Mouse (Mus musculus) monocyte, adult 2 months (primary cell): Measurements from ENCODE around the gene Prkcg.
"Not testable (repeated sequence)": the region's sequence is repeated elsewhere in the genome, so short reads cannot be mapped to it uniquely, and the experiment has no call there.

ENCODE experiments used
- DNase-seq, 2 experiments: peaks; one replicate each; pipeline ENCODE4 v3.0.0; 2022; ENCODE audit warnings: low spot score in 2 of 2, low read depth in 1 of 2

Gene Prkcg

DNA sequence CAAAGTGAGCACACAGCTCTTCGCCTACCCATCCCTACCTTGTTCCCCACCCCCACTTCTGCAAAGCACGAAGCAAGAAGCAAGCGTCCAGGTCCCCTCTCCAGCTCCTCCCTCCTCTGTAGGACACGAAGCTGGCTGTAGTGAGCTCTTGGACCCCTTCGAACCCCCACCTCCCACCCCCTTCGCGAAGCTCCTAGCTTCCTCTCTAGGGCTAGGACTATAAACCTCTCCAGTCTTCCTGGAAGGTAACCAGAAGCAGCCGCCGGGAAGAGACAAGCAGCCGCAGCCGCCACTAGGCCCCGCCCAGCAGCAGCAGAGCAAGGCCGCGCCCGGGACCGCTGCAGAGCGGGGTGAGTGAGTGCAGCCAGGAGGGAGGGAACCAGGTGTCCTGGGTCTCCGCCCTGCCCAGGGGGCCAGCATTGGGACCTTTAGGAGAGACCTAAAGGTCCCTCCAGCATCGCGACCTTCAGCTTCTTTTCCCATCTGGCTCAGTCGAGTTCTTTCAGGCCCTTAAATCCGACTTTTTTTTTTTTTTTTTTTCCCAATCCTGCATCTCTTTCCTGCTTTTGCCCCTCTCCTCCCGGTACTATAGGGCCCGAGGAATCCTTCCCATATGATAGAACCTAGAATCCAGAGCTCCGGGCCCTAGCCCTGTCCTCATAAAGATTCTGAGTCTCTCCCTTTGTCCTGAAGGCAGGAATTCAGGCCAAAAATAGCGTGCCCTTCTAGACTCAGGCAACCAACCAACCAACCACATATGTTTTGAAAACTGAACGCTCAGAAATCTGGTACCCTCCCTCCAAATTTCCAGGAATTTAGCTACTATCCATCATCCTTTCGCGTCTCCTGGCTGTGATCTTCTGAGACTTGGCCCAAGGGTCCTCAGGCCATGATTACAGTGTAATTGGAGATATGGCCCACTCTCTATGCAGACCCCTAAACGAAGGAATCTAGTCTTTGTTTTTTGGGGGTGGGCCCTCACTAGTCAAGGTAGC is at the start of gene Prkcg, which contains the start of gene Myadm:
Gene Prkcg, plus strand, starts transcription at position 204 of the 995 bp plus-strand sequence.
Gene Myadm, plus strand, starts transcription at position 105 of the 995 bp plus-strand sequence.
- peak in 1 of 2 experiments; percentile 47 for DNase-seq

DNA sequence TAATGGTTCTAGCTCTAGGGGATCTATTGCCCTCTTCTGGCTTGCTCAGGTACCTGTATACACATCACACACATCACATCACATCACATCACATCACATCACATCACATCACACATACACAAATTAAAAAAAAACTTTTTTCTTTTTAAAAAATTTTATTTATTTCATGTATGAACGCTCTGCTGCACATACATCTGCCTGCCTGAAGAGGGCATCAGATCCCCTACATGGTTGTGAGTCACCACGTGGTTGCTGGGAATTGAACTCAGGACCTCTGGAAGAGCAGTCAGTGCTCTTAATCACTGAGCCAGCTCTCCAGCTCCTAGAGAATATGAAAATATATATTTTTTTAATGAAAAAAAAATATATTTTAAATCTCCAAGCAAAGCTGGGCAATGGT is 49.8 kb upstream of the Prkcg start:
- no peak for DNase-seq

DNA sequence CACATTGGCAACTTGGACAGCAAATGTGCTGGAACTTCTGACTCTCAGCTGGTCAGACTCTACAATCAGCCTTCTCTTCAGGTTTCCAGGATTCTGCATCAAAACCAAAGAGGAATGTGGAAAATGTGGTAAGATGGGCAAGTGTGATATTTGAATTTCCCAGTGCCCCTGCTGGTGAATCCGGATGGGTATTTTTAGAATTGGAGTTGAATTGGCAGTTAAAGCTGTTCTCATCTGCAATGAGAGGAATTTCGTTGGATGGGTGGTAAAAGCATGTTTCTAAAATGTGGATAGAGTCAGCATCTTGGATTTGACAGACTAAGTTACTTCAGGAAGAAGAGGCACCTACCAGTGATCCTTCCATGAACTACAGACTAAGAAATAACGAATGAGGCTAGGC is 28.3 kb upstream of the Prkcg start:
- DNase-seq = no peak

DNA sequence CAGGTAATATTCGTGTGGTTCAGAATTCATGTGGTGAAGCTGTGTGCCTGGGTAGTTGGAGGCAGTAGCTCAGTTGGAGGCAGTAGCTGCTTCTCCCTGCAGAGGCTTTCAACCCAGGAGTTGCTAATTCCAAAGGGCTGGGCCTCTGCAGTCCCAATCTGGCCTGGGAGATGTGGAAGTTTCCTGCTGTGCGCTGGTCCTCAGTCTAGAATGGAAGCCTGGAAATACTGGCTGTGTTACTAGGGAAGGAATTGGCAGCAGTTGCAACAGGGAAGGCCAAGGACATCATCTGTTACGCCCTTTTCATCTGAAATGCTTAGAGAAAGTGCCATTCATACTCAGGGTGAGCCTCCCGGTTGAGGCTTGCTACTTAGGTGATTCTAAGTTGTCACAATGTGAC is 27.5 kb upstream of the Prkcg start:
- no peak for DNase-seq

DNA sequence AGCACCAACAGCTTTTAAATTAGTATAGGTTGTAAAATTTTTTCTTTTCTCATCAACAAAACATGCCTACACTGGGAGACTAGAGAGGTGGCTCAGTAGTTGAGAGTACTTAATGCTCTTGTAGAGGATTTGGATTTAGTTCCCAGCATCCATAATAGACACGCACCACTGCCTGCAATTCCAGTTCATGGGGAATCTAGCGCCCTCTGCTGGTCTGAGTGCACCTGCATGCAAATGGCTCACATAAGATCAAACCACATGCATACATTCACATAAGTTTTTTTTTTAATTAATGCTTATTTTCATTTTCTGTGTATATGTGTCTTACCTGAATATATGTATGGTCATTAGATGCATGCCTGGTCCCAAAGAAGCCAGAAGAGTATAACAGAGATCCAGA is 26.2 kb upstream of the Prkcg start:
- no peak for DNase-seq

DNA sequence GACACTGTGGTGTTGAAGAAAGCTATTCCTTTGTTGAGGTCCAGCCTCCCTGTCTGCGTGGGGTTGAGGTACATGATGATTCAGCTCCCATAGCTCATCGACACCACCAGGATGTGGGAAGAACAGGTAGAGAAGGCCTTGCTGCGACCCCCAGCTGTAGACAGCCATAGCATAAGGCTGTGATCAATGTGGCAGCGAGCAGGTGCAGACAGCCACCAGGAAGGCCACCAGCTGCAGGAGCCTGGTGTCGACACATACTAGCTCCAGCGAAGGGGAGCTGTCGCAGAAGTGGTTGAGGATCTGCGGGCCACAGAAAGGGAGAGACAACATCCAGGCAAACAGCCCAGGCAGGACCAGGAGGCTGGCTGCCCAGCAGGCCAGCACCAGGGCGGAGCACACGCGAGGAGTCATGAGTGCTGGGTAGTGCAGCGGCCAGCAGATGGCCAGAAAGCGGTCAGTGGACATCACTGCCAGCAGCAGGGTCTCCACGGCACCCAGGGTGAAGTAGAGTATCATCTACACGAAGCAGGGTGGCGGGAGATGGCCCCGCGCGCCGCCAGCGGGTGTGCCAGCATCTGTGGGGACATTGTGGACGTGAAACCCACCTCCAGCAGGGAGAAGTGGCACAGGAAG is 24.5 kb upstream of the Prkcg start:
- DNase-seq = no peak

DNA sequence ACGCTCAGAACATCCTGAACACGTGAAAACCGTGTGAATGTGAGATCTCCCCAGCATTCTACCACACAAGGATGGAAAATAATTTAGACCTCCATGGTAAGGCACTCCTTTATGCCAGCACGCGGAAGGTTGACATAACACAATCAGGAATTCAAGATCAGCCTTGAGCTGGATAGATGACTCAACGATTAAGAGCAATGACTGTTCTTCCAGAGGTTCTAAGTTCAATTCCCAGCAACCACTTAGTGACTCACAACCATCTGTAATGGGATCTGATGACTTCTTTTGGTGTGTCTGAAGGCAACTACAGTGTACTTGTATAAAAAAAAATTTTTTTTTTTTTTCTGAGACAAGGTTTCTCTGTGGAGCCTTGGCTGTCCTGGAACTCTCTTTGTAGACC is 23.7 kb upstream of the Prkcg start:
- DNase-seq = no peak

DNA sequence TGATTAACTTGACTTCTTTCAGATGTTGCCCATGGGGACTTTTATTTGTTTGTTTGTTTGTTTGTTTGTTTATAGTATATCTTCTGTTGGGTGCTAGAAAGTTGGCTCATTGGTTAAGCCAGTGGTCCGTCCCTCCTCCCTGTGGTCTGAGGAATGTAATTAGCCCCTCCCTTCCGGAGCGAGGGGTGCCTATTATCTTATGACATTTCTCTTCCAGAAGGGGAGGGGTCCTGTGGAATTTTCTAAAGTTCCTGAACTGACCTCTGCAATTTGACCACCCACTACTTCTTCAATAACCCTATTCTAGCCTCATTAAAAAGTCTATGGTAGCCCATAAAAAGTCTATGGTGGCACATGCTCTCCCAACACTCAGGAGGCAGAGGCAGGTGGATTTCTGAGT is 21.7 kb upstream of the Prkcg start:
- DNase-seq = no peak

DNA sequence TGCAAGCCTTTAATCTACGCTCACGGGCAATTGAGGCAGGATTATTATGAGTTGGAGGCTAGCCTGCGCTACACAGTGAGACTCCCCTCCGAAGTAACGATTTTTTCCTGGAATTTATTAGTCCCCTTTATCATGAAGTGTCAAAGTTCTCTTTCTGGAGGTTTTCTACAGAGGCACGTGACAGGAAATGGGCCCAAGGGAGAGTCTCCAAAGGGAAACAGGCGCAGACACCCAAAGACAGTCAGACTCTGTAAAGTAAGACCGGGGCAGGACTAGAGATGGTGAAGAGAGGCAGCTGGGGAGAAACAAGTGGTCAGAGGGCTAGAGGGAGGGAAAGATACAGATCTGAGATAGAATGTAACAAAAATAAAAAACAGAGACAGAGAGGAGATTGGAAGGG is 21.1 kb upstream of the Prkcg start:
- no peak for DNase-seq

DNA sequence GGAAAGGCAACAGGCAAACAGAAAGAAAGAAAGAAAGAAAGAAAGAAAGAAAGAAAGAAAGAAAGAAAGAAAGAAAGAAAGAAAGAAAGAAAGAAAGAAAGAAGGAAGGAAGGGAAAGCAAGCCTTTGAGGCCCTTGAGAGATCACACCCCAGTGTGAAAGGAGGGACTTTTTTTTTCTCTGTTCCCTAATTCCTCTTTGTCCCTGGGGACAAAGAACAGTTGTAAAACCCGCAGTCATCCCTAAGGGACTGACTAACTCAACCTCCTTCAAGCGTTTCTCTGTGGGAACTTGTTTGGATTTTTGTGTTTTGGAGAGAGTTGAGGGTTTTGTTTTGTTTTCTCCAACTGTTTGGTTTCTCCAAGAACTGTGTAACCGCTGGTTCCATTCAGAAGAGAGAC is 20.7 kb upstream of the Prkcg start:
- no peak for DNase-seq

DNA sequence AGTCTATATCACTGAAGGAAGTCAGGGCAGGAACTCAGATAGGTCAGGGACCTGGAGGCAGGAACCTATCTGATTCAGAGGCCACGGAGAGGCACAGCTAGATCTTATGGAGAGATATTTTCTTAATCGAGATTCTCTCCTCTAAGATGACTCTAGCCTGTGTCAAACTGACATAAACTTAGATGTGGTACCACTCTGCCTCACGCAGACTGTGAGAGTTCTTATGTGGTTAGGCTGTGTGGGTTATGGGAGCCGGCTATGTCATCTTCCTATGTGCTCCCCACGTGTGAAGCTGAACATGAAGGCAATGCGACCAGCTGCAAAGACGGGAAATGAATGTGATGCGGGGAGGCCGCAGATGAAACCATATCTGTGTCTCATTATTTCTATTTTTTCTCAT is 16.8 kb upstream of the Prkcg start:
- no peak for DNase-seq

DNA sequence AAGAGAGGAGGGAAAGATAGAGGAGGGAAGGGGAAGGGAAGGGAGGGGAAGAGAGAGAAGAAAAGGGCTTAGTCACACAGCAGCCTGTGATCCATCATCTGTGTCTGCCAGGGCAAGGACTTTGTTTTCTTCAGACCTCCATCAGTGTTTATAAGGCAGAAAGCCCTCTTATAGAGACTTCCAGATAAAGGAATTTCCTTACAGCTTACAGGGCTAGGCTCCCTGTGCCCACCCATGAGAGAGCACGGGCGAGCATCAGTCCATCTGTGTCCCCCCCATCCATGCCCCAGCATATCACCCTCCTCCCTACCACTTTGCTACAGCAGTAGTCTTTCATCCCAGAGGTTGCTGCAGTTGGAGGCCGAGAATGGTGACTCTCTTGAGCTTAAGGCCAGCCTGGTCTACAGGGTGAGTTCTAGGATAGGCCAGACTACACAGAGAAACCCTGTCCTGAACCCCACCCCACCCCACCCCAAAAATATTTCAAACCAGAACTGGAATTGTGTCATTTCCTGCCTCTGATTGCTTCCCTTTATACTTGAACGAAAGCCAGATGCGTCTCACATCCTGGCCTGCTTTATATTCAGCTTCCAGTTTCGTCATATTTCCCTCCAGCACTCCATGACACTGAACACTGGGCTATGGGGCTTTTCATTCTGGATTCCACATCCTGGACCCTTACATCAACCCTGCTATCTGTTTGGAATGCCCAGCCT is 13.4 kb upstream of the Prkcg start:
- DNase-seq = no peak

DNA sequence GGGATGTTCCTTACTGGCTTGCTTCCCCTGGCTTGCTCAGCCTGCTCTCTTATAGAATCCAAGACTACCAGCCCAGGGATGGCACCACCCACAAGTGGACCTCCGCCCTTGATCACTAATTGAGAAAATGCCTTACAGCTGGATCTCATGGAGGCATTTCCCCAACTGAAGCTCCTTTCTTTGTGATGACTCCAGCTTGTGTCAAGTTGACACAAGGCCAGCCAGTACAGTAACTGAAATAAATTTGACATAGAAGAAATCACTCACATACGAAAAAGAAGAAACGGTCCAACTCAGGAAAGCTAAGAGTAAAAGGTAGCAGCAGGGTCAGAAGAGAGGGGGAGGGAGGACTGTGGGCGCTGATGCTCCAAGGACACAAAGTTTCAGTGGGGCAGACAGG is 12.2 kb upstream of the Prkcg start:
- DNase-seq = not testable (repeated sequence)

DNA sequence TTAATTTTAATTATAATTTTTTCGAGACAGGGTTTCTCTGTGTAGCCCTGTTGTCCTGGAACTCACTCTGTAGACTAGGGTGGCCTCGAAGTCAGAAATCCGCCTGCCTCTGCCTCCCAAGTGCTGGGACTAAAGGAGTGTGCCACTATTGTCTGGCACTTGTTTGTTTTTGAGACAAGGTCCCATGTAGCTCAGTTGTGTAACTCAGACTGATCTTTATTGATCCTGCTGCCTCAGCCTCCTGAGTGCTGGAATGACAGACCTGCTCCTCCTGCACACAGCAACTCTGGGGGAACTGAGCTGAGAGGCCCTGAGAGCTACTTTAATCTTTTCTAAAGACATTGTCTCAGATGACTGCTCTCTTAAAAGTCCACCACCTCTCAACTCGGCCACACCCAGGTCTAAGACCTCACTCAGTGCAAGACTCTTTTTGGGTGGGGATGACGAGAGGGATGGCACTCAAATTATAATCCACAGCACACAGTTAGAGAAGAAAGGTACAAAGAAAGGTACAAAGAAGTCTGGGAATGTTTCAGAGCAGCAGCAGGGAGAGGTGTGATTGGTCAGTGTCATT is 8.8 kb upstream of the Prkcg start:
- DNase-seq = no peak

DNA sequence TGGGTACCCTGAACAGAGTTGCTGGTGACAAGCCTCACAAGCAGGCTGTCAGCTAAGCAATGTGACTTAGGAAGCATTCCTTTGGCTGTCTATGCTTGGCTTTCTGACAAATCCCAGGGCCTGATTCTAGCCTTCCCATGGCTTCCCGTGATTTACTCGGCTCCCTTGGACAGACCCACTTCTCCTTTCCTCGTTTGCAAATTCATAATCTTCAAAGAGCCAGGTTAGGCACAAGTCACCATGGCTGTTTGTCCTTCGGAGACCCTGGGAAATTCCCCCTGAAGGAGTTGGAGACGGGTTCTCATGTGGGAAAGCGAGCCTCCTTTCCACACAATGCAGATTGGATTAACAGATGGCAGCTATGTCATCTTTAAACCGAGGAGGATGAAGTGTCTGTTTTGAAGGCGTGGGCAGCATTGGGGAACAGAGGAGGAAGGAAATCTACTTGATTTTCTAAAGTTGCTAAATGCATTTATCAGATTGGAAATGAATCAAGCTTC is 8.3 kb upstream of the Prkcg start:
- DNase-seq = no peak

DNA sequence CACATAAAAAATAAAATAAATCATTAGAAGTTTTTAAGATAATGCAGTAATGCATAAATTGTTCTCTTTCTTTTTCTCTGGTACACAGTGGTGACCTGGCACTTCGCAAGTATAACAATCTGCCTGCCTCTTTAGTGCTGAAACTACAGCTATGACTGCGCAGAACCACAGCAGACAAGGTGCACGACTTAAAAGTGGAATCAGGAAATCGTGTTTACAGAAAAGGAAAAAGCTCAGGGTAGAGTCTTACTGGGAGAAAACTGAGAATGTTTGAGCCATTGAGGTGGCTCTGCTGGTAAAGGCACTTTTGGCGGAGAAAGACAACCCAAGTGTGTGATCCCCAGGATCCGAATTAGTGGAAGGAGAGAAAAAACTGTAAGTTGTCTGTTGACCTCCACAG is 7.2 kb upstream of the Prkcg start:
- no peak for DNase-seq

DNA sequence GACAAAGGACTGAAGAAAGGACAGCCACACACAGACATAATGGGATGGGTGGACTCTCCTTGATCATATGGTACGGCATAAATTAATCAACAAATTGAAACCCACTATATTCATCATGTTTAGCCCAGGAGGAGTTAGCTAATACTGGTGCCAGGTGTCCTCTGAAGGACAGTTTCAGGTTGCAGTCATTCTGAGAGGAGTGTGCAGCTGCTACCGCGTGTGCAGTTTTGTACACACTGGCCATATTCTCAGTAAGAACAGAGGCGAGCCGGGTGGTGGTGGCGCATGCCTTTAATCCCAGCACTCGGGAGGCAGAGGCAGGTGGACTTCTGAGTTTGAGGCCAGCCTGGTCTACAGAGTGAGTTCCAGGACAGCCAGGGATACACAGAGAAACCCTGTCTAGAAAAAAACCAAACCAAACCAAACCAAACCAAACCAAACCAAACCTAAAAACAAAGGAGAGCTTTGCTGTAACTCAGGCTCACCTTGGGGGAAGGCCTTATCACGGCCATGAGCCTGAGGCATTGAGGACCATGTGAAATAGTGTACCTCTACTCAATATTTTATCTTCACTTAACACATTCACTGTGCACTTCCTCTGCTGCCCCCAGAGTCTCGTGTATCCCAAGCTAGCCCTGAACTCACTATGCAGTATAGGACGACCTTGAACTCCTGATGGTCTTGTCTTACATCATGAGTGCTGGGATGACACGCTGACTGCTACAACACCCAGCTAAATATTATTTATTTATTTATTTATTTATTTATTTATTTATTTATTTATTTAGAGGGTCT is 5.7 kb upstream of the Prkcg start:
- no peak for DNase-seq

DNA sequence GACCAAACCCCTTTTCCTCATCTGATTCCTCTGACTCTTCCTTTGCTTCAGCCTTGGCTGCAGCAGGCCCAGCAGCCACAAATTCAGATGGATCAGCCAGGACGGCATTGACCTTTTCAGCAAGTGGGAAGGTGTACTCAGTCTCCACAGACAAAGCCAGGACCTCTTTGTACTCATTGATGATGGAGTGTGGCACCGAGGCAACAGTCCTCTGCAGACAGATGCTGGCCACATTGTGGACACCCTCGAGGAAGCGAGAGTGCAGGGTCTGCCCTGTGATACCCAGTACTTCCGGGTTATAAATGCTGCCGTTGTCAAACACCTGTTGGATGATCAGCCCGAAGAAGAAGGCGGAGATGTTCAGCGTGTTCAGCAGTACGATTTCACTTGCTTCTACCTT is 4.4 kb upstream of the Prkcg start:
- DNase-seq = no peak

DNA sequence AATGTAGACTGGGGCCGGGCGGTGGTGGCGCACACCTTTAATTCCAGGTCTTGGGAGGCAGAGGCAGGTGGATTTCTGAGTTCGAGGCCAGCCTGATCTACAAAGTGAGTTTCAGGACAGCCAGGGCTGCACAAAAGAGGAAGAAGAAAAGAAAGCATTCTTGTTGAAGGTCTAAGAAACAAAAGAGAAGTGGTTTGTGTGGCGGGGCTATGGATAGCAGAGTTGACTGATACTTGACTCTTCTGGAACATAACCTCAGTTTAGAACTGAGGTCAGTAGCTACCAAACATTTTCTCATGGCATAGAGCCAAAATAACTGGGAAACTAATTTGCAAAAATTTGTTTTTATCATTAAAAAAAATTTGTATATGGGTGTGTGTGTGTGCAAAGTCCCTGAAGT is 2.9 kb upstream of the Prkcg start:
- DNase-seq = no peak

DNA sequence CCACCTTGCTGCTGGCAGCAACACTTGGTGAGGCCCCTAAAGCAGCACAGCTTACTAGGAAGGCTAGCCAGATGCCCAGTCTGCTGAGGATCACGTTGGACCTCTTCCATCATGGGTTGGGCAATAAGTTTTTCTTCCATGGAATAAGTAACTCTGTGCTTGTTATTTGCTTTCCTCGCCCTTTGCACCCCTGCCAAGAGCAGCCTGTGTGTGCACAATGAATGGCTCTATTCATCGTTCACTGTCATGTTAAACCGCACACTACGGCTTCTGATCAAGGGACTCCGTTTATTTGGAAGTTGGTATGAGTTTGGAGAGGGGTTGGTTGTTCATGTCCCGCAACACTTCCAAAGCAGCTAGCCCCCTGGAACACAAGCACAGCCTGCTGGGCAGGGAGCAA is 1.8 kb upstream of the Prkcg start:
- no peak for DNase-seq
